Mouse (Mus musculus): Measurements from ENCODE around the gene Mrpl50. TPM values are rescaled to one million over a fixed set of nuclear protein-coding genes. Genes with fewer than 3 reads are reported as not detected.

Mrpl50 gene
- polyA plus RNA-seq, 1 experiment from 2014 or later = 97.8 TPM

Other genes with a start within 250 kb of the Mrpl50 start
- gene Acnat2, start 112.9 kb downstream of the Mrpl50 start, polyA plus RNA-seq (2014; fragmentation: Nextera tagmentation; extraction: Ambion mirVana) = not detected in 2 replicates
- not detected in 2 replicates for gene Acnat1, start 47.2 kb downstream of the Mrpl50 start, polyA plus RNA-seq (2014; fragmentation: Nextera tagmentation; extraction: Ambion mirVana)
- gene Baat, start 14.5 kb downstream of the Mrpl50 start, polyA plus RNA-seq (2014; fragmentation: Nextera tagmentation; extraction: Ambion mirVana) = 0.08 and 0.42 TPM in 2 replicates
- gene Zfp189, start 83 bp upstream of the Mrpl50 start, polyA plus RNA-seq (2014; fragmentation: Nextera tagmentation; extraction: Ambion mirVana) = 14.3 and 16.0 TPM in 2 replicates
- not detected in 2 replicates for gene Aldob, start 28.5 kb upstream of the Mrpl50 start, polyA plus RNA-seq (2014; fragmentation: Nextera tagmentation; extraction: Ambion mirVana)
- 20.5 and 21.4 TPM in 2 replicates for gene Tmem246, start 76.8 kb upstream of the Mrpl50 start, polyA plus RNA-seq (2014; fragmentation: Nextera tagmentation; extraction: Ambion mirVana)
- 78.7 and 83.1 TPM in 2 replicates for gene Rnf20, start 110.9 kb upstream of the Mrpl50 start, polyA plus RNA-seq (2014; fragmentation: Nextera tagmentation; extraction: Ambion mirVana)
- gene Ppp3r2, start 160.9 kb upstream of the Mrpl50 start, polyA plus RNA-seq (2014; fragmentation: Nextera tagmentation; extraction: Ambion mirVana) = 0.14 TPM in 1 of 2 replicates, not detected in the other

Measured in midbrain, embryonic 11.5 days (tissue).